Mouse (Mus musculus) heart, postnatal 0 days (tissue): Measurements from ENCODE around the gene Src.

Source experiments
- CTCF ChIP-seq: IDR thresholded peaks from 2 replicates; pipeline ENCODE4 v1.5.1; 2016; ENCODE audit warnings: antibody characterized with exemption, control low read depth, low read depth
- EP300 ChIP-seq: IDR thresholded peaks from 2 replicates; pipeline ENCODE4 v1.6.1; 2016; ENCODE audit warnings: antibody characterized with exemption, low read depth

DNA sequence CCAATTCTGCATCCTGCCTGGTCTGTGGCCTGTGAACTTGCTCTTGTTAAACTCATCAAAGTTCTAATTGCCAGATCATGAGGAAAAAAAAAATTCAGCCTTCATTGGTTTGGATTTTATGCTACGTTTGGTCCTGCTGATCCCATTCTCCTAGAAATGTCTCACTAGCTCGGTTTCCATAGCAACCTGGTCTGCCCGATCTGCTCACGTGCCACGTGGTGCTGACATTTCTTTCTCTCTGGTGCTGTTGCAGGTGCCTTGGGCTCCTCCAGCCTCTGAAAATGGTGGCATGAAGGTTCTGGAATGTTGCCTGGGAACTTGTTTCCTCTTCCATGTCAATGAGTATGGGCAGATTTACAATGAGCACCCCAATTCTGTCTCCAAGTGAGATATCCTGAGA lies 102.3 kb downstream of the Src start:
- no peak for TF ChIP-seq CTCF
- TF ChIP-seq EP300: no peak
